Comparison of ENCODE assay signal across 8 mouse cellular contexts in the genomic region with DNA sequence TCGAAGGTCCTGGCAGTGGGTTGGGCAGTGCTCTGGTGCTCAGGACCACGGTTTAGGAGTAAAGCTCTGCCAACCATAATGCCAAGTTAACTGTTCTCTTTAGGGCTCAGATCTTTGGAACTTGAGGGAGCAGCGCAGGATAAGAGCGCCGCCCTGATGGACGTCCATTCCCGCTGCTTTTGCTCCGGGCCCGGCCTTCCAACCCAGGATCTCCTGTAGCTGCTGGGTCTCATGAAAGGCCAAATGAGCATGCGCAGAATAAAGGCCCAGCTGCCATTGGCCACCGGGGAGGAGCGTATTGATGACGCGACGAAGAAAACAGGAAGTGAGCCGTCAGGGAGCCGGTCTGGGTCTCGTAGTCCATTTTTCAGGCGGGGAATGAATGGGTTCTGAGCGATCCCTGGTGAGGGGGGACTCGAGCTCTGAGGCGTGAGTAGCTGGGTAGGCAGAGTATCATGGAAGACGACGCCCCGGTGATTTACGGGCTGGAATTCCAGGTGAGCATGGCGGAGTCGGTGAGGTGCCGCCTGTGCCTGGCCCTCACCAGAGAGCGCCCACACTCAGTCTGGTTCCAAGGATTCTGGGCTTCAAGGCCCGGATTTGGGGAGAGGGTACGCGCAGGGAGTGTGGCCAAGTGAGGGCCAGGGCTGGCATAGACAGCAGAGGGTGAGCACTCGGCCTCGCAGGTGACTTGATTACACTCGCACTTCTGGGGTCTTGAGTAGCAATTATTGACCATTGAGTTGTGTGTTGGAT. TPM values are rescaled to one million over a fixed set of nuclear protein-coding genes. Genes with fewer than 3 reads are reported as not detected.
DNase-seq lines count a peak whose midpoint lies in the region; ATAC-seq lines count a peak whose summit lies in the region.

A gene (plus strand): TSS at position 296 of the 756 bp plus-strand sequence.

- peak; percentile 86 for ATAC-seq in forebrain, embryonic 14.5 days
- ATAC-seq in neural tube, embryonic 15.5 days (ENCODE audit: low FRiP score): peak; percentile 89

- H3K4me3 ChIP-seq in forebrain, embryonic 14.5 days (ENCODE audit: low read depth, low read length): peak within 1 kb of the TSS; percentile 74
- peak within 1 kb of the TSS; percentile 88 for H3K4me3 ChIP-seq in neural tube, embryonic 15.5 days (replicated peaks)

- intact Hi-C loops in heart, postnatal 14 days (cut with DNase I): loop anchor here (5.0 kb wide), 1 partner anchor 99 kb away; no protein-coding TSS in a partner anchor

- H3K36me3 ChIP-seq in forebrain, embryonic 14.5 days (ENCODE audit: control insufficient read depth, insufficient read depth, low read length): peaks cover 7% of the 10 kb centered on the region; the same call in 1 of the 2 replicates
- H3K36me3 ChIP-seq in neural tube, embryonic 15.5 days: peaks cover 8% of the 10 kb centered on the region

- H3K27ac ChIP-seq in forebrain, embryonic 14.5 days (ENCODE audit: low read depth, low read length): no peak within 1 kb of the TSS
- peak within 1 kb of the TSS; percentile 78 for H3K27ac ChIP-seq in neural tube, embryonic 15.5 days (replicated peaks)

- H3K9ac ChIP-seq in forebrain, embryonic 14.5 days (ENCODE audit: low read length): peak within 1 kb of the TSS; percentile 78
- peak within 1 kb of the TSS; percentile 73 for H3K9ac ChIP-seq in neural tube, embryonic 15.5 days (replicated peaks)

- WGBS in forebrain, embryonic 14.5 days: 4% methylated on average over 36 of the region's 36 CpGs
- WGBS in neural tube, embryonic 15.5 days: 5% methylated on average over 36 of the region's 36 CpGs

- H3K9me3 ChIP-seq in forebrain, embryonic 14.5 days (replicated peaks; ENCODE audit: control insufficient read depth, low read length): no peaks in the 10 kb centered on the region
- H3K9me3 ChIP-seq in neural tube, embryonic 15.5 days (replicated peaks): no peaks in the 10 kb centered on the region

- H3K4me2 ChIP-seq in forebrain, embryonic 14.5 days (ENCODE audit: low read length): peak within 1 kb of the TSS; percentile 95
- H3K4me2 ChIP-seq in neural tube, embryonic 15.5 days: peak within 1 kb of the TSS; percentile 93

- H3K27me3 ChIP-seq in forebrain, embryonic 14.5 days (replicated peaks; ENCODE audit: control insufficient read depth, insufficient read depth, low read length): no peaks in the 10 kb centered on the region
- H3K27me3 ChIP-seq in neural tube, embryonic 15.5 days (replicated peaks): no peaks in the 10 kb centered on the region

- DNase-seq in ES-CJ7 (ENCODE audit: low read depth, low spot score): peak; percentile 96
- peak; percentile 83 for DNase-seq in cerebellum, adult 11 months
- peak; percentile 97 for DNase-seq in forebrain, embryonic 14.5 days (ENCODE audit: low spot score)
- DNase-seq in heart, postnatal 14 days: peak; percentile 83 to 88
- DNase-seq in layer of hippocampus, adult 11-12 months (ENCODE audit: low spot score): peak; percentile 91
- DNase-seq in lung, adult 18-20 months: peak; percentile 91 to 94
- peak; percentile 90 for DNase-seq in testis, postnatal 14 days (ENCODE audit: low spot score)

- H3K4me1 ChIP-seq in forebrain, embryonic 14.5 days (ENCODE audit: control insufficient read depth, insufficient read depth, low read length): peaks cover 10% of the 10 kb centered on the region
- peaks cover 45% of the 10 kb centered on the region for H3K4me1 ChIP-seq in neural tube, embryonic 15.5 days

RNA-seq across cellular contexts. Expression of the gene that starts here (rescaled TPM):
- polyA plus RNA-seq in forebrain, embryonic 14.5 days (2014; fragmentation: Nextera tagmentation; extraction: Ambion mirVana): 80.9 and 87.5 TPM in 2 replicates
- total RNA-seq in heart, postnatal 14 days (2021): 10 to 100 TPM in 1 of 2 experiments, 1 to 10 TPM in 1; 8.8 to 12.0 TPM
- polyA plus RNA-seq in neural tube, embryonic 15.5 days (2015; fragmentation: Nextera tagmentation; extraction: Ambion mirVana): 59.8 and 70.8 TPM in 2 replicates
